In the genomic region with DNA sequence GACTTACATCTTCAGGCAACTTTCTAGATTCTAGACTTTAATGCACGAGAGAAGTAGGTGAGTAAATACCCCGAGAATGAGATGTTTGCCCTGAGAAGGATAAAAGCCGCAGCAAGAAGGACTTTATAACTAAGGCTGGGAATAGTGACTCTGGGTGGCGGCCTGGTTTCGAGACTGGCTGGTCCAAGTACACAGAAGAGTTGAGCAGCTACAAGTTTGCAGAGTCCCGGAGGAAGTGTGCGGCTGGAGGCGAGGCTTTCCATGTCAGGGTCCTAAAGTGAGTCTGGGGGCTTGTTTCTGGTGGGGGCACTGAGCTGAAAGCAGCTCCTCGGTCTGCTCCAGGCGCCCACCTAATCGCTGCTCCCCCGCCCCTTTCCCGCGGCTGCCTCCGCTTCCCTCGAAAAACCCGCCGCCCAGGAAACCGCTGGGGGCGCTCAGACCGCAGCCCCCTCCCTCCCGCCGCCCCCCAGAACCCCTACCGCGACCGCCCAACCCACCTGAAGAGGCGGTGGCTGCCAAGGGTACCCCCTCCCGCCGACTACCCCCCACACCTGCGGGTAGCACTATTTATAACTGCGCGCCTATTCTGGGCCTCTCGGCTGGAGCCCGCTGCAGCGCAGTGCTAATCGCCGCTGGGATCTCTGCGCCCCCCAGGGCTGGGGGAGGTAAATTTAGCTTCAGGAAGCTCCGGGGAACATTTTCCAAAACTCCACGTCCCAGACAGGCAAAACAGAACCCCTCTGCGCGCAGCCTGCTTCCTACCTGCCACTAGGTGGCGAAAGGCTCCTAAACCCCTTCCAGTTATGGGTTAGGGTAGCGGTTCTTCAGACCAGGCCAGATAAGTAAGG, we compare ENCODE assay signal across 8 mouse cellular contexts. TPM values are rescaled to one million over a fixed set of nuclear protein-coding genes. Genes with fewer than 3 reads are reported as not detected.
A peak's percentile ranks its signal among the peaks of the same experiment; 100 is the strongest.
DNase-seq lines count a peak whose midpoint lies in the region; ATAC-seq and TF ChIP-seq lines count a peak whose summit lies in the region.

No protein-coding gene starts in this region.

- peak; percentile 88 for TF ChIP-seq CTCF in layer of hippocampus, adult 2 months (conservative IDR thresholded peaks at IDR 0.05)
- TF ChIP-seq CTCF in liver, adult 2 months (IDR thresholded peaks at IDR 0.05; ENCODE audit: low read depth, low read length), result peak; percentile 92

- under 1% methylated on average over 43 of the region's 44 CpGs for WGBS in forebrain, embryonic 15.5 days
- under 1% methylated on average over 42 of the region's 44 CpGs for WGBS in hindbrain, embryonic 13.5 days
- WGBS in liver, adult 2 months, result under 1% methylated on average over 42 of the region's 44 CpGs

- H3K36me3 ChIP-seq in forebrain, embryonic 15.5 days, result peaks cover 4% of the 10 kb centered on the region; the same call in 1 of the 2 replicates
- H3K36me3 ChIP-seq in hindbrain, embryonic 13.5 days, result no peaks in the 10 kb centered on the region; the same call in 1 of the 2 replicates
- H3K36me3 ChIP-seq in liver, adult 2 months (ENCODE audit: control insufficient read depth, insufficient read depth, low read length), result peaks cover 2% of the 10 kb centered on the region; the same call in 1 of the 2 replicates
- H3K36me3 ChIP-seq in myocyte (ENCODE audit: control insufficient read depth, insufficient read depth), result no peaks in the 10 kb centered on the region

- no peaks in the 10 kb centered on the region for H3K9me3 ChIP-seq in forebrain, embryonic 15.5 days
- no peaks in the 10 kb centered on the region for H3K9me3 ChIP-seq in hindbrain, embryonic 13.5 days

- no peak overlapping the region for H3ac ChIP-seq in myocyte (ENCODE audit: control insufficient read depth, insufficient read length)

- no peak for ATAC-seq in forebrain, embryonic 15.5 days (replicated peaks)
- ATAC-seq in hindbrain, embryonic 13.5 days (ENCODE audit: low FRiP score), result no peak

- peaks cover 52% of the 10 kb centered on the region for H3K4me1 ChIP-seq in forebrain, embryonic 15.5 days
- H3K4me1 ChIP-seq in hindbrain, embryonic 13.5 days (replicated peaks), result peaks cover 58% of the 10 kb centered on the region
- H3K4me1 ChIP-seq in liver, adult 2 months (ENCODE audit: control insufficient read depth, insufficient read depth, low read length), result peaks cover 8% of the 10 kb centered on the region

- H3K9ac ChIP-seq in forebrain, embryonic 15.5 days (replicated peaks), result peak overlapping the region; percentile 32
- H3K9ac ChIP-seq in hindbrain, embryonic 13.5 days, result peak overlapping the region; percentile 46
- peak overlapping the region; percentile 92 for H3K9ac ChIP-seq in liver, adult 2 months (ENCODE audit: low read depth, low read length)

- H3K79me2 ChIP-seq in liver, adult 2 months (ENCODE audit: control insufficient read depth, insufficient read depth, low read length), result peaks cover 18% of the 10 kb centered on the region
- peaks cover 12% of the 10 kb centered on the region for H3K79me2 ChIP-seq in myocyte (ENCODE audit: control insufficient read depth, insufficient read depth)

- H3K27ac ChIP-seq in layer of hippocampus, adult 2 months, result peak overlapping the region; percentile 19; the same call in 1 of the 2 replicates
- H3K27ac ChIP-seq in forebrain, embryonic 15.5 days (replicated peaks), result no peak overlapping the region
- H3K27ac ChIP-seq in hindbrain, embryonic 13.5 days, result no peak overlapping the region
- H3K27ac ChIP-seq in liver, adult 2 months (replicated peaks; ENCODE audit: insufficient read depth, low read depth, low read length), result peak overlapping the region; percentile 98

- H3K4me2 ChIP-seq in forebrain, embryonic 15.5 days (replicated peaks), result peak overlapping the region; percentile 94
- peak overlapping the region; percentile 99 for H3K4me2 ChIP-seq in hindbrain, embryonic 13.5 days
- H3K4me2 ChIP-seq in myocyte (ENCODE audit: low read depth), result peak overlapping the region; percentile 90

- DNase-seq in layer of hippocampus, adult 2 months (ENCODE audit: low spot score in 2 of 2), result peak in 1 of 2 experiments; percentile 44
- DNase-seq in layer of hippocampus, adult 9-10 months (ENCODE audit: low spot score), result no peak
- DNase-seq in cerebellum, adult 11-12 months, result peak; percentile 75
- DNase-seq in liver, adult 2 months (ENCODE audit: extremely low read depth, low read depth, low spot score), result peak; percentile 76
- peak; percentile 70 to 78 for DNase-seq in thymus, postnatal 10 days (ENCODE audit: low spot score in 2 of 2)

- peak overlapping the region; percentile 70 for H3K4me3 ChIP-seq in layer of hippocampus, adult 2 months
- H3K4me3 ChIP-seq in forebrain, embryonic 15.5 days, result peak overlapping the region; percentile 41
- H3K4me3 ChIP-seq in hindbrain, embryonic 13.5 days, result peak overlapping the region; percentile 52
- H3K4me3 ChIP-seq in liver, adult 2 months (ENCODE audit: insufficient read depth, low read depth, low read length), result peak overlapping the region; percentile 85
- H3K4me3 ChIP-seq in myocyte, result peak overlapping the region; percentile 99

- TF ChIP-seq POLR2A in liver, adult 2 months (IDR thresholded peaks at IDR 0.05; ENCODE audit: extremely low read depth, insufficient read depth, low read length), result no peak
- TF ChIP-seq POLR2A in myocyte (IDR thresholded peaks at IDR 0.05; ENCODE audit: insufficient read length, low read depth), result no peak

- peaks cover 5% of the 10 kb centered on the region; the same call in 1 of the 2 replicates for H3K27me3 ChIP-seq in forebrain, embryonic 15.5 days
- H3K27me3 ChIP-seq in hindbrain, embryonic 13.5 days, result peaks cover 47% of the 10 kb centered on the region
- no peaks in the 10 kb centered on the region for H3K27me3 ChIP-seq in liver, adult 2 months (ENCODE audit: control insufficient read depth, insufficient read depth, low read length)
- H3K27me3 ChIP-seq in myocyte (ENCODE audit: control insufficient read depth, insufficient read depth, insufficient read length), result no peaks in the 10 kb centered on the region

TF ChIP-seq in myocyte, 11 proteins besides CTCF, POLR2A, EP300 and RAD21:
- TF ChIP-seq E2F4 (IDR thresholded peaks at IDR 0.05; ENCODE audit: insufficient read depth), result no peak
- TF ChIP-seq TCF3 (IDR thresholded peaks at IDR 0.05; ENCODE audit: insufficient read length, low read depth), result no peak
- TF ChIP-seq POLR2AphosphoS2 (IDR thresholded peaks at IDR 0.05; ENCODE audit: insufficient read length, low read depth), result peak; percentile 33
- TF ChIP-seq MYOD1 (IDR thresholded peaks at IDR 0.05; ENCODE audit: control insufficient read depth in 1 of 3, insufficient read length in 2 of 3, low read depth in 2 of 3), result peak in 1 of 3 experiments; percentile 3
- no peak for TF ChIP-seq MYOG (IDR thresholded peaks at IDR 0.05; ENCODE audit: control insufficient read depth in 1 of 3, insufficient read depth in 1 of 3, insufficient read length in 2 of 3, low read depth in 2 of 3)

RNA-seq across cellular contexts. Expression of gene Zbtb7b, which starts 1.5 kb away (rescaled TPM):
- total RNA-seq in layer of hippocampus, adult 2 months (2021), result 10 to 100 TPM; 11.3 to 13.4 TPM
- 0.37 and 0.52 TPM in 2 replicates for polyA plus RNA-seq in forebrain, embryonic 15.5 days (2015; fragmentation: Nextera tagmentation; extraction: Ambion mirVana)
- polyA plus RNA-seq in hindbrain, embryonic 13.5 days (2015; fragmentation: Nextera tagmentation; extraction: Ambion mirVana), result 0.70 and 0.73 TPM in 2 replicates
- 28.9 and 31.9 TPM in 2 replicates for total RNA-seq in liver, adult 2 months (2014; rRNA removed)
- 85.0 and 87.2 TPM in 2 replicates for polyA plus RNA-seq in liver, adult 2 months (2012; rRNA removed)
- polyA plus RNA-seq in myocyte (2012; fragmentation: generic; extraction: Trizol), result 47.0 TPM

RNA-seq across cellular contexts. Expression of gene Lenep, which starts 6.6 kb away (rescaled TPM):
- total RNA-seq in layer of hippocampus, adult 2 months (2021), result 1 to 10 TPM; 5.8 to 7.1 TPM
- polyA plus RNA-seq in forebrain, embryonic 15.5 days (2015; fragmentation: Nextera tagmentation; extraction: Ambion mirVana), result 0.64 and 0.82 TPM in 2 replicates
- 1.1 and 1.4 TPM in 2 replicates for polyA plus RNA-seq in hindbrain, embryonic 13.5 days (2015; fragmentation: Nextera tagmentation; extraction: Ambion mirVana)
- not detected in 2 replicates for total RNA-seq in liver, adult 2 months (2014; rRNA removed)
- not detected in 2 replicates for polyA plus RNA-seq in liver, adult 2 months (2012; rRNA removed)
- polyA plus RNA-seq in myocyte (2012; fragmentation: generic; extraction: Trizol), result not detected

RNA-seq across cellular contexts. Expression of gene Flad1, which starts 15.6 kb away (rescaled TPM):
- total RNA-seq in layer of hippocampus, adult 2 months (2021), result 10 to 100 TPM; 37.2 to 39.8 TPM
- polyA plus RNA-seq in forebrain, embryonic 15.5 days (2015; fragmentation: Nextera tagmentation; extraction: Ambion mirVana), result 42.0 and 42.3 TPM in 2 replicates
- polyA plus RNA-seq in hindbrain, embryonic 13.5 days (2015; fragmentation: Nextera tagmentation; extraction: Ambion mirVana), result 38.5 and 39.3 TPM in 2 replicates
- 29.0 and 33.0 TPM in 2 replicates for total RNA-seq in liver, adult 2 months (2014; rRNA removed)
- polyA plus RNA-seq in liver, adult 2 months (2012; rRNA removed), result 62.6 and 67.3 TPM in 2 replicates
- polyA plus RNA-seq in myocyte (2012; fragmentation: generic; extraction: Trizol), result 19.8 TPM

RNA-seq across cellular contexts. Expression of gene Cks1b, which starts 22.2 kb away (rescaled TPM):
- 1 to 10 TPM; 1.4 to 2.7 TPM for total RNA-seq in layer of hippocampus, adult 2 months (2021)
- polyA plus RNA-seq in forebrain, embryonic 15.5 days (2015; fragmentation: Nextera tagmentation; extraction: Ambion mirVana), result 165 and 196 TPM in 2 replicates
- polyA plus RNA-seq in hindbrain, embryonic 13.5 days (2015; fragmentation: Nextera tagmentation; extraction: Ambion mirVana), result 116 and 121 TPM in 2 replicates
- total RNA-seq in liver, adult 2 months (2014; rRNA removed), result 3.0 and 6.0 TPM in 2 replicates
- polyA plus RNA-seq in liver, adult 2 months (2012; rRNA removed), result 7.9 and 11.0 TPM in 2 replicates
- 113 TPM for polyA plus RNA-seq in myocyte (2012; fragmentation: generic; extraction: Trizol)

RNA-seq across cellular contexts. Expression of gene Shc1, which starts 22.2 kb away (rescaled TPM):
- total RNA-seq in layer of hippocampus, adult 2 months (2021), result 10 to 100 TPM; 12.2 to 14.3 TPM
- polyA plus RNA-seq in forebrain, embryonic 15.5 days (2015; fragmentation: Nextera tagmentation; extraction: Ambion mirVana), result 14.3 and 15.8 TPM in 2 replicates
- polyA plus RNA-seq in hindbrain, embryonic 13.5 days (2015; fragmentation: Nextera tagmentation; extraction: Ambion mirVana), result 24.3 and 24.4 TPM in 2 replicates
- 37.7 and 42.0 TPM in 2 replicates for total RNA-seq in liver, adult 2 months (2014; rRNA removed)
- polyA plus RNA-seq in liver, adult 2 months (2012; rRNA removed), result 56.8 and 57.4 TPM in 2 replicates
- 95.5 TPM for polyA plus RNA-seq in myocyte (2012; fragmentation: generic; extraction: Trizol)

Comparison
In these comparisons a context has a peak if more than half of its experiments do, and no peak if none do; other contexts are left out.
1. H3K27ac ChIP-seq: peak in layer of hippocampus, adult 2 months (single experiment) and liver, adult 2 months (single experiment); none in forebrain, embryonic 15.5 days (single experiment) and hindbrain, embryonic 13.5 days (single experiment).
2. H3K4me3 ChIP-seq: peak in every context shown above with its lines; median percentile 99 in myocyte; 85 in liver, adult 2 months; 70 in layer of hippocampus, adult 2 months; 52 in hindbrain, embryonic 13.5 days; 41 in forebrain, embryonic 15.5 days.
3. H3K9ac ChIP-seq: peak in every context shown above with its lines; median percentile 92 in liver, adult 2 months; 46 in hindbrain, embryonic 13.5 days; 32 in forebrain, embryonic 15.5 days.
4. RNA of gene Zbtb7b, which starts 1.5 kb away (polyA plus RNA-seq): 85.0 to 87.2 TPM in liver, adult 2 months and 47.0 TPM in myocyte (single experiment); 0.70 to 0.73 TPM in hindbrain, embryonic 13.5 days and 0.37 to 0.52 TPM in forebrain, embryonic 15.5 days; every median in the first group is over 10 times any median in the second.
5. Peak in every context shown above with its lines, with median percentiles within 50 percentile points of each other: H3K4me2 ChIP-seq.